Mouse (Mus musculus): Measurements from ENCODE around the gene Gm13283. TPM values are rescaled to one million over a fixed set of nuclear protein-coding genes. Genes with fewer than 3 reads are reported as not detected.
"Not testable (repeated sequence)": the region's sequence is repeated elsewhere in the genome, so short reads cannot be mapped to it uniquely, and the experiment has no call there.

The Gm13283 gene
- polyA plus RNA-seq (2015; fragmentation: Nextera tagmentation; extraction: Ambion mirVana), result 0.14 TPM in 1 of 2 replicates, not detected in the other

- H3K27me3 ChIP-seq; H3K36me3 ChIP-seq; ATAC-seq (replicated peaks); H3K4me1 ChIP-seq; H3K27ac ChIP-seq (replicated peaks); H3K9me3 ChIP-seq: not testable (repeated sequence)
- H3K4me3 ChIP-seq, result peak within 1 kb of the TSS; percentile 36
- 33% methylated on average over 10 of the region's 14 CpGs for WGBS
- H3K9ac ChIP-seq (replicated peaks), result 0 out of 2 replicates have a peak within 1 kb of the TSS, but pooled peaks have one; percentile 16
- H3K4me2 ChIP-seq (replicated peaks), result peak within 1 kb of the TSS; percentile 63
Measured at GRCm38 (mm10) chr4:88759610-88760268, at the start of gene Gm13283. Gm13283 (plus strand) TSS chr4:88760119.

GRCm38 (mm10) chr4:88714281-88714680 is 45.6 kb upstream of the Gm13283 start:
- 87% methylated on average over 1 of the region's 1 CpGs for WGBS
- H3K9me3 ChIP-seq, result no peaks in the 10 kb centered on the region
- H3K27ac ChIP-seq (replicated peaks), result no peak overlapping the region
- ATAC-seq (replicated peaks), result no peak
- no peaks in the 10 kb centered on the region for H3K27me3 ChIP-seq
- peaks cover 21% of the 10 kb centered on the region for H3K4me1 ChIP-seq
- peaks cover 35% of the 10 kb centered on the region for H3K36me3 ChIP-seq
- no peak overlapping the region for H3K9ac ChIP-seq (replicated peaks)
- no peak overlapping the region for H3K4me3 ChIP-seq
- no peak overlapping the region for H3K4me2 ChIP-seq (replicated peaks)

- Histone ChIP-seq H3K4me2 (replicated peaks) (no peak overlapping the region), H3K27ac (replicated peaks) (no peak overlapping the region), H3K36me3 (peaks cover 37% of the 10 kb centered on the region), H3K9ac (replicated peaks) (no peak overlapping the region), H3K9me3 (no peaks in the 10 kb centered on the region), H3K27me3 (no peaks in the 10 kb centered on the region), H3K4me3 (no peak overlapping the region), H3K4me1 (peaks cover 28% of the 10 kb centered on the region)
- no peak for ATAC-seq (replicated peaks)
Measured at GRCm38 (mm10) chr4:88715059-88715458, 44.9 kb upstream of the Gm13283 start.

GRCm38 (mm10) chr4:88718715-88719114 is 41.2 kb upstream of the Gm13283 start:
- Histone ChIP-seq H3K27me3 (no peaks in the 10 kb centered on the region), H3K9ac (replicated peaks) (0 out of 2 replicates have a peak overlapping the region, but pooled peaks have one; percentile 3), H3K27ac (replicated peaks) (no peak overlapping the region), H3K36me3 (peaks cover 33% of the 10 kb centered on the region), H3K4me1 (peaks cover 41% of the 10 kb centered on the region), H3K4me2 (replicated peaks) (peak overlapping the region; percentile 47), H3K9me3 (no peaks in the 10 kb centered on the region), H3K4me3 (peak overlapping the region; percentile 29)
- WGBS, result 60% methylated on average over 1 of the region's 1 CpGs
- no peak for ATAC-seq (replicated peaks)

- peak; percentile 98 for ATAC-seq (replicated peaks)
- H3K4me3 ChIP-seq, result peak within 1 kb of the TSS; percentile 91
- peak within 1 kb of the TSS; percentile 78 for H3K4me2 ChIP-seq (replicated peaks)
- peaks cover 6% of the 10 kb centered on the region; the same call in 1 of the 2 replicates for H3K36me3 ChIP-seq
- under 1% methylated on average over 82 of the region's 82 CpGs for WGBS
- no peaks in the 10 kb centered on the region for H3K27me3 ChIP-seq
- peaks cover 34% of the 10 kb centered on the region for H3K4me1 ChIP-seq
- peak within 1 kb of the TSS; percentile 94 for H3K27ac ChIP-seq (replicated peaks)
- H3K9ac ChIP-seq (replicated peaks), result peak within 1 kb of the TSS; percentile 86
- no peaks in the 10 kb centered on the region for H3K9me3 ChIP-seq
Measured at GRCm38 (mm10) chr4:88721791-88722721, 37.9 kb upstream of the Gm13283 start, which contains the start of the genes Gm26566 and Klhl9. Gm26566 (plus strand) TSS chr4:88721805. Klhl9 (minus strand) TSS chr4:88722465.

GRCm38 (mm10) chr4:88723497-88724090 is 36.3 kb upstream of the Gm13283 start:
- H3K9ac ChIP-seq (replicated peaks), result no peak overlapping the region
- H3K9me3 ChIP-seq, result no peaks in the 10 kb centered on the region
- ATAC-seq (replicated peaks), result no peak
- H3K27me3 ChIP-seq, result no peaks in the 10 kb centered on the region
- 69% methylated on average over 8 of the region's 8 CpGs for WGBS
- no peak overlapping the region for H3K4me3 ChIP-seq
- H3K36me3 ChIP-seq, result peaks cover 4% of the 10 kb centered on the region; the same call in 1 of the 2 replicates
- no peak overlapping the region for H3K4me2 ChIP-seq (replicated peaks)
- H3K27ac ChIP-seq (replicated peaks), result no peak overlapping the region
- H3K4me1 ChIP-seq, result peaks cover 26% of the 10 kb centered on the region

GRCm38 (mm10) chr4:88726727-88727126 is 33.2 kb upstream of the Gm13283 start:
- no peak for ATAC-seq (replicated peaks)
- Histone ChIP-seq H3K36me3 (no peaks in the 10 kb centered on the region), H3K9me3 (no peaks in the 10 kb centered on the region), H3K4me3 (no peak overlapping the region), H3K9ac (replicated peaks) (no peak overlapping the region), H3K27me3 (no peaks in the 10 kb centered on the region), H3K27ac (replicated peaks) (no peak overlapping the region), H3K4me2 (replicated peaks) (no peak overlapping the region), H3K4me1 (no peaks in the 10 kb centered on the region)
- 92% methylated on average over 6 of the region's 6 CpGs for WGBS

GRCm38 (mm10) chr4:88727324-88727723 is 32.6 kb upstream of the Gm13283 start:
- H3K4me2 ChIP-seq (replicated peaks), result no peak overlapping the region
- H3K27me3 ChIP-seq, result no peaks in the 10 kb centered on the region
- WGBS, result 0% methylated on average over 1 of the region's 1 CpGs
- H3K4me1 ChIP-seq, result no peaks in the 10 kb centered on the region
- no peaks in the 10 kb centered on the region for H3K36me3 ChIP-seq
- no peak overlapping the region for H3K4me3 ChIP-seq
- ATAC-seq (replicated peaks), result no peak; the same call in 1 of the 2 replicates
- H3K9ac ChIP-seq (replicated peaks), result no peak overlapping the region
- H3K9me3 ChIP-seq, result no peaks in the 10 kb centered on the region
- no peak overlapping the region for H3K27ac ChIP-seq (replicated peaks)

- Histone ChIP-seq H3K9ac (replicated peaks) (no peak overlapping the region), H3K27ac (replicated peaks) (no peak overlapping the region), H3K4me1 (no peaks in the 10 kb centered on the region), H3K4me2 (replicated peaks) (no peak overlapping the region), H3K4me3 (no peak overlapping the region), H3K9me3 (no peaks in the 10 kb centered on the region), H3K36me3 (no peaks in the 10 kb centered on the region), H3K27me3 (no peaks in the 10 kb centered on the region)
- no peak for ATAC-seq (replicated peaks)
- WGBS, result 6% methylated on average over 2 of the region's 2 CpGs
Measured at GRCm38 (mm10) chr4:88738480-88738879, 21.4 kb upstream of the Gm13283 start.

- H3K27me3 ChIP-seq, result no peaks in the 10 kb centered on the region
- 89% methylated on average over 6 of the region's 6 CpGs for WGBS
Measured at GRCm38 (mm10) chr4:88739036-88739435, 20.9 kb upstream of the Gm13283 start.

GRCm38 (mm10) chr4:88741426-88741825 is 18.5 kb upstream of the Gm13283 start:
- Histone ChIP-seq H3K27me3 (no peaks in the 10 kb centered on the region), H3K4me1 (no peaks in the 10 kb centered on the region), H3K36me3 (no peaks in the 10 kb centered on the region), H3K9me3 (no peaks in the 10 kb centered on the region), H3K9ac (replicated peaks) (no peak overlapping the region), H3K27ac (replicated peaks) (no peak overlapping the region), H3K4me2 (replicated peaks) (no peak overlapping the region), H3K4me3 (no peak overlapping the region)
- WGBS, result 95% methylated on average over 4 of the region's 4 CpGs
- ATAC-seq (replicated peaks), result no peak

More at GRCm38 (mm10) chr4:88739036-88739435, 20.9 kb upstream of the Gm13283 start:
- Histone ChIP-seq H3K4me2 (replicated peaks) (no peak overlapping the region), H3K4me1 (no peaks in the 10 kb centered on the region), H3K36me3 (no peaks in the 10 kb centered on the region), H3K4me3 (no peak overlapping the region), H3K27ac (replicated peaks) (no peak overlapping the region), H3K9ac (replicated peaks) (no peak overlapping the region), H3K9me3 (no peaks in the 10 kb centered on the region)
- no peak for ATAC-seq (replicated peaks)
